Mouse (Mus musculus) myocyte (in vitro differentiated cells): ENCODE measurements around the gene Lypd5.

Source experiments
- CEBPB ChIP-seq: IDR thresholded peaks from 2 replicates; pipeline ENCODE4 v1.6.1; 2011; ENCODE audit warnings: mild to moderate bottlenecking, moderate library complexity; ENCODE audit not compliant: poor library complexity, insufficient read depth, severe bottlenecking
- E2F4 ChIP-seq: IDR thresholded peaks from one replicate; pipeline ENCODE4 v1.6.1; 2011; ENCODE audit warnings: mild to moderate bottlenecking, control low read depth, moderate library complexity; ENCODE audit not compliant: insufficient read depth
- MAX ChIP-seq: IDR thresholded peaks from one replicate; pipeline ENCODE4 v1.6.1; 2011; ENCODE audit warnings: low read depth, mild to moderate bottlenecking, control low read depth
- MYOD1 ChIP-seq, 3 experiments: IDR thresholded peaks; one replicate each; pipeline ENCODE4 v1.6.1; 2011; ENCODE audit warnings: control low read depth in 2 of 3, low read depth in 2 of 3, mild to moderate bottlenecking in 2 of 3, moderate library complexity in 1 of 3; ENCODE audit not compliant: insufficient read length in 2 of 3, control insufficient read depth in 1 of 3
- MYOG ChIP-seq, 3 experiments: IDR thresholded peaks; one replicate each; pipeline ENCODE4 v1.6.1; 2011; ENCODE audit warnings: control low read depth in 2 of 3, low read depth in 2 of 3, mild to moderate bottlenecking in 2 of 3; ENCODE audit not compliant: insufficient read length in 2 of 3, control insufficient read depth in 1 of 3, insufficient read depth in 1 of 3
- POLR2A ChIP-seq: IDR thresholded peaks from one replicate; pipeline ENCODE4 v1.6.1; 2011; ENCODE audit warnings: low read depth, mild to moderate bottlenecking, control low read depth, moderate library complexity; ENCODE audit not compliant: insufficient read length
- POLR2AphosphoS2 ChIP-seq: IDR thresholded peaks from one replicate; pipeline ENCODE4 v1.6.1; 2011; ENCODE audit warnings: low read depth, control low read depth; ENCODE audit not compliant: insufficient read length
- REST ChIP-seq: IDR thresholded peaks from one replicate; pipeline ENCODE4 v1.6.1; 2011; ENCODE audit warnings: mild to moderate bottlenecking, control low read depth, moderate library complexity; ENCODE audit not compliant: insufficient read depth, insufficient read length
- TCF12 ChIP-seq: IDR thresholded peaks from one replicate; pipeline ENCODE4 v1.6.1; 2011; ENCODE audit warnings: mild to moderate bottlenecking, control low read depth; ENCODE audit not compliant: poor library complexity, insufficient read depth, severe bottlenecking
- TCF3 ChIP-seq: IDR thresholded peaks from one replicate; pipeline ENCODE4 v1.6.1; 2011; ENCODE audit warnings: low read depth, control low read depth; ENCODE audit not compliant: insufficient read length
- USF1 ChIP-seq: IDR thresholded peaks from one replicate; pipeline ENCODE4 v1.6.1; 2011; ENCODE audit warnings: low read depth, mild to moderate bottlenecking, control low read depth, moderate library complexity

GRCm38 (mm10) chr7:24325675-24326128 lies 23.3 kb upstream of the Lypd5 start:
- TF ChIP-seq POLR2A (no peak), POLR2AphosphoS2 (no peak), REST (no peak), E2F4 (no peak), MAX (no peak), USF1 (no peak), CEBPB (no peak), MYOD1 (IDR thresholded peaks at IDR 0.05; ENCODE audit: control insufficient read depth in 1 of 3, insufficient read length in 2 of 3, low read depth in 2 of 3) (no peak), TCF3 (no peak), MYOG (IDR thresholded peaks at IDR 0.05; ENCODE audit: control insufficient read depth in 1 of 3, insufficient read depth in 1 of 3, insufficient read length in 2 of 3, low read depth in 2 of 3) (no peak), TCF12 (no peak)
